Mouse (Mus musculus) right cerebral cortex, postnatal 4 days (tissue): ENCODE measurements around the gene Gm20696.

Experiments used
- DNase-seq: peaks from one replicate; pipeline ENCODE4 v3.0.0-alpha.2; 2022

Gene Gm20696

DNA sequence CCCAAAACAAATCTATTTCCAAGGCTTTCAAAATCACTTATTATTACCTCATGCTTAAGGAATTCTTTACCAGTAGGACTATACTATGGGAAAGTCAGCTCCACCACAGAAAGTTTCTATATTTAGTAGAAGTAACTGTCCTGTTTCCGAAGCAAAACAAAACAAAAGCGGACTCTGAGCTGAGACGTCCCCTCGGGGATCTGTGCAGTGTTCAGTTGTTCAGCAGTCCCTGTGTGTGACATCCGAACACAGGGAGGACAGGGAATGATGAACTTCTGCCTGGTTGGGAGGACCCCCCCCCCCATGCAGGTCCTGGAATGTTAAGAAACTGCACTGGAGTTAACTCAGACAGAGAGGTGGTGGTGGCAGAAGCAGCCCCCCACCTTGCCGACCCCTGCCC lies 154.7 kb downstream of the Gm20696 start:
- DNase-seq, result no peak

DNA sequence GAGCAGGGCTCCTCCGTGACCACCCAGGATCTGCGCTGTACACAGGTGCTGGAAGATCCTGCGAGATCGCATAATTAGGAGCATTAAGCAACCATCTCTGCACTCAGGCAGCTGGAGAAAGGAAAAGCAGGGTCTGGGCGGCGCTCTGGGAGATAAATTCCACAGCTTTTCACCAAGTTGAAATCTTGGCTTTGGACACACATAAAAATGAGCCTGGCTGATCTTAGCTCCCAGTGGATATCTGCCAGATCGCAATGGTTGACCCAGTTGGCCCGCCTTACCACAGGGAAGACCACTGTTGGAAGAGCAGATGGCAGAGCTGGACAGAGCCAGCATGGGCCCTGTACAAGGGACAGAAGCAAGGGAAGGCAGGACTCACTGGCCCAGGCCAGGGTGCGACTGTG lies 157.4 kb downstream of the Gm20696 start:
- DNase-seq, result no peak

DNA sequence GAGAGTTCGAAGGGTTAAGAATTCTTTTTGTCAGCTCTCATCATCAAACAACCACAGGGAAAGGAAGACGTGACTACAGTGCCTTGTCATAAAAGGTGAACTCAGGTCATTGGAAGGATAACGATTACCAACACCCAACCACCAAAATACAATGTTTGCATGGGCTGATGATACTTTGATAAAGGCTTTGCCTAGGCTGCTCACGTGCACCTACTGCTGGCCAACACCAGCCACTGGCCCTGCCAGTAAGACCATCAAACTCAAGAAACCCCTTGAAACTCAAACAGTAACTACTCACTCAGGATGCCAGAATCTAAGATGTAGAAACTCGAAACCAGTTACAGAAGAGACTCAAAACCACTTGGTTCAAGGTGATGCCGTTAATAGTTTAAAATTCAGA lies 159.8 kb downstream of the Gm20696 start:
- DNase-seq, result no peak

DNA sequence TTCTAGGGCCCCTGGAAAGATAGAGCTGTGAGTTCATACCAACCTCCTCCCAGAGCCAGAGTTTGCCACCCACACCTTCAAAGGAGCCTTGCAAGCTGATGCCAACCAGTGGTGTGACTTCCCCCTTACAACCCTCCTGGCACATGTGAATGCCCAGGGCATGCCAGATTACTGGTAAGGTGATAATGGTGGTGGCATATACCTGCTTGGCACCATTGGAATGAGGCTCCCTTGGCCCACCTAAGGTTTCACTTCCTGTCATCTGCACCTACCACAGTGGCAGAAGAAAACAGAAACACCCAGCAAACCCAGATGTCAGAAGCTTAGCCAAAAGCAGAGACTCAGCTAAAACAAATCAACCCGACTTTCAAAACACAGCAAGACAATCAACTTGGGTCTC lies 162.9 kb downstream of the Gm20696 start:
- DNase-seq, result no peak

DNA sequence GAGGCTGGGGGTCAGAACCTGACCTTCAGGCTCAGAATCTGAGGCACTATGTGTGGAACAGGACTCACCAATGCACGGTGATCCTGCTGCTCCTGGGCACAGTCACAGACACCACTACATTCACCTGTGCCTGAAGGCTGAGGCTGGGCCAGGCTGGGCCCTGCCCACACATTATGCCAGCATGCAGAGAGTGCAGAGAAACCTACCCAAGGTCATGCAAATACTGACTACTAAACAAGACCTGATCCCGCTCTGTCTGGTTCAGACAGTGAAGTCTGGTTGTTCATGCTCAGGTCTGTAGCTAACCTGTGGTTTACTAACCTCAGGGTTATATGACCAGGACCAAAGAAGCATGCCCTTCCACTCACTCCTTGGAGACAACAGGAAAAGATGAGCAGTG lies 163.9 kb downstream of the Gm20696 start:
- DNase-seq, result no peak

DNA sequence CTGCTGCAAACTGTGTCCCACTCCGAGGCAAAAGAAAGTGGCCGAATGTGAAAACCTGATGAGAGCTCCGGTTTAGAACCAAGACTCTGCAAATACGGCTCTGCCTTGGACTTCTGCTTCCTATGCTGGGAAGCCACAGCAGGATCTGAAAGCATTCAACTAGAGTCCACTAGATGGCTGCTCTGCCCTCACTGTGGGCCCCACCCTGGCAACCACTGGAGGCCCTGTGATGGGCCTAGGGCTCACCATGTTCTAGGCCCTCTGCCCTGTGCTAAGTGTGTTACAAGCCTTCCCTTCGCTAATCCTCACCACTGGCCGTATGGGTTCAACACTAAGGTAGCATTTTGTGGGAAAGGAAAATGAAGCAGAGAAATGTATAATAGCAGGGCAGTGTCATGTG lies 164.3 kb downstream of the Gm20696 start:
- DNase-seq, result no peak

DNA sequence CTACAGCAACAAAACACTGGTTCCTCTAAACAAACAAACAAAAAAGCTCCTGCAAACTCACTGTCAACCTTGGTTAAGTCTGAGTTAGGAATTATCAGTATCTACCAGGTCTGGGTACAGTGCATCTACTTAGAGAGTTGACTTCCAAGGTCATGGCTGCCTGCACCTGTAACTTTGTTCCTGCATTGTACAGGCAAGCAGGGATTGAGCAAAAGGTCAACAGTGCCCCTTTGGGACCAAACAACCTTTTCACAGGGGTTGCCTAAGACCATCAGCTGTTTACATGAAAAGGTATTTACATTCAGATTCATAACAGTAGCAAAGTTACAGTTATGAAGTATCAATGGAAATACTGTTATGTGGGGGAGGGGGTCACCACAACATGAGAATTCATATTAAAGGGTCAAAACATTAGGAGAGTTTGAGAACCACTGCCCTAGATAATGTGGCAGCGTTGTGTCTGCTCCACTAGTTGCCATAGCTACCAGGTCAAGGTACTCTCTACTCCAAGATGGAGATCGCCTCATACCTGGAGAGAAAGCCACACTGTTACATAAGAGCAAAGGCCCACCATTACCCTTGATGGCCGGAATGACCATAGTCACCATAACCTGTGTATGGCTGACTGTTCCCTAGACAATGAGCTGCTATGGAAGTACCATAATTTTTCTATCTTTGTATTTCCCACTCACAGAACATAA lies 165.9 kb downstream of the Gm20696 start:
- no peak for DNase-seq

DNA sequence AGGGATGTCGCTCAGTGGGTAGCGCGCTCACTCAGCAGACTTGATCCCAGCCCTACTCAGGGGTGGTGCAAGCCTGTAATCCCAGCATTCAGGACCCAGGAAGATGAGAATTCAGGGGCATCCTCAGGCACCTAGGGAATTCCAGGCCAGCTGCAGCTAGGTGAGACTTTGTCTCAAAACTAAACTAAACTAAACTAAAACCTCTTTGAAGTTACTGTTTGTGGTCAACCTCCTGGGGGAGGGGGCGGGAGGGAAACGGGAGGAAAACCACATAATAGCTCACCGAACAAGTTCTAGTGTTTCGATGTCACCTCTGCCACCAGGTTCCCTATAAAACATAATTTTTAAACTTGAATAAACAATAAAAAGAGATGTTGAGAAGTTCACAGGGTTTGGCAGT lies 168.5 kb downstream of the Gm20696 start:
- DNase-seq, result no peak

DNA sequence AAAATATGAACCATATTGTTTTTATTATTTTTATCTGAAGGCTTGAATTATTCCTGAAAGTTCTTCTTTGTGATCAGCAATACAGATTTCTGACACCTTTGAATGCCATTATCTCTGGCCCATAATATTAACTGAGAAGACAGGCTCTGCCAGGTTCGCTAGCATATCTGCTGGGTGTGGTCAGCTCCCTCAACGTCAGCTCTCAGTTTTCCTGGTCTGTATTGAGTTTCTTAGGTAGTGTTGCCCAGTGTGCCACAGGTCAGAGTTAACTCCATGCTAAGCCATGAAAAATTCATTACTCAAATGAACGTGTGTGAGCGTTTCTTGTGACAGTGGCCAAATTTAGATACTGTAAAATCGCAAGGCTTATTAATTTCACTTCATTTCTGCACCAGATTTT lies 170.5 kb downstream of the Gm20696 start:
- DNase-seq, result no peak

DNA sequence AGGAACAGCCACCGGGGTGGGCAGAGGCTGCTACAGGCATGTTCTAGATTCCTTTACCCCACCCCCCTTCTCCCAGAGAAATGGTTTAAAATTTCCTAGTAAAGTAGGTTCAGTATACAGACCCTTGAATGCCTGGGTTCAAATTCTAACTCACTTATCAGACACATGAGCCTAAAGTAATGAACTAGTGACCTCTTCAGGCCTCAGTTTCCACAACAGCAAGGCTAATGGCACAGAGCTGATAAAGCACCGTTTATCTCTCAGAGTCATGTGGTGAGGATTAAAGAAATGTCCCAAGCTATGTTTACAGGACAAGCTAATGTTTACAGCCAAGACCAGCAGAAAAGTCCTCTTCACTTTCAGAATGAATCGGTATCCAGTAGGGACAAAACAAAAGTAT lies 173.7 kb downstream of the Gm20696 start:
- DNase-seq, result no peak

DNA sequence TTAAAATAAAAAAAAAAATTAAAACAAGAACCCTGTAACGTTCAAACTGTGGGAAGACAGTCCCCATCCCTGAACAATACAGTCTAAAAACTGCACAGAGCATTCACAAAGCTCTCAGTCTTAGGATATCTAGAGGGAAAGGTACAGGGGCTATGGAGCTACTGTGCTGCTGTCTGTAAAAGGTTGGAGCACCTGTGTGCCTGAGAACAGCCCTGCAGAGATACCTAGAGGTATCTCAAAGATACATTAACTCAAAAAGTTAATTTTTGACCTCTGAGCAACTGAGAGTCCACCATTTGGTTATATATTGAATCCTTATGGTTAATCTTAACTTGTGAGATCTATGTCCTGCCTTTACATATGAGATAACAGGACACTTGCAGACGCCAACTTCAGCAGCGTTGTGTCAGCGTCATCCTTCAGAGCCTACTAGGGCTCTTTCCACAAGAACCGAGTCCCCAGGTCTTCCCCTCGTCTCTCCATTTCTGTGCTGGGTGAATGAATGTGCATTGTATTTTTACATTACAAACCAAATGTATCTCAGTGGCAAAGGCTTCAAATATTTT lies 174.5 kb downstream of the Gm20696 start:
- no peak for DNase-seq

DNA sequence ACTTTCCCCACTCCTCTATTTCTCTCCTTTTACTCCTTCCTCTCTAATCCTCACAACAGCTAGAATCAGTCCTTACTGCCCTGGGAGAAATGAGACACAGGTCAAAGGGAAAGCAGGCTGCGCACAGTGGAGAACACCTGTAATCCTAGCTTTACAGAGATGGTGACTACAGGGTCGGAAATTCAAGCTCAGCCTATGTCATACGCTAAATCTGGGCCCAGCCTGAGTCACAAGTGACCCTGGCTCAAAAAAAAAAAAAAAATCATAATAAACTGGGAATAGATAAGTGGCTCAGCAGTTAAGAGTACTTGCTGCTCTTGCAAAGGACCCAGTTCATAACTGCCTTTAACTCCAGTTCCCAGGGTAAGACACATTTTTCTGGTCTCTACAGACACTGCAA lies 175.5 kb downstream of the Gm20696 start:
- no peak for DNase-seq

DNA sequence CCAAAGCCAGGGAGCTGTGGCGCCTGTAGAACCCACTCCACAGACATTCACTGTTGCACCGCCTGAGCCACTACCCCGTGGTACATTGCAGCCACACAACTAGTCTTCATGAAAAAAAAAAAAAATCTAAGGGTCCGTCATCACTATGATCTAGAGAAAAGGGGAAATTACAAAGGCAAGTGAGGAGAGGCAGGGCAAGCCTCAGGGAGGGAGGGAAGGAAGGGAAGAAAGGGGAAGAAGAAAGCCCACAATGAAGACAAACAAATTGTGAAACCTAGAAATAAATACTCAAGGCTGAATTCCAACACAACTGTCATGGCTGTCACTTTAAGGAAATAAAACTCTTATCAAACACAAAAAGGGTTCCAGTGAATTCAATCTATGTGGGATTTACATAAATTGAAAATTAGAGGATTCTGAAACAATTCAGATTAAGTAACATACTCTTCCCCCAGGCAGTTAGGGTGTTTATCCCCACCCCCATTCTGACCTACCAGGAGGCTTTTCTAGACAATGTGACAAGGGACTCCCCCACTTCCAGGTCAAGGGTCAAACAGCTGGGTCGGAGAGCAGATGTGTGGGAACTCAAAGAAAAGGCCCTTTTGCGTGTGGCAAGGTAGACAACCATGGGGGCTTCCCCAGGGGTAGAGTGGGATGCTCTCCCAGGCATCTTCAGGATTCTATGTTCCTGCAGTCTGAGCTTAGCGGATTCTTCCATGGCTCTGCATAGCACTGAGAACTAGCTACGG lies 176.5 kb downstream of the Gm20696 start:
- no peak for DNase-seq

DNA sequence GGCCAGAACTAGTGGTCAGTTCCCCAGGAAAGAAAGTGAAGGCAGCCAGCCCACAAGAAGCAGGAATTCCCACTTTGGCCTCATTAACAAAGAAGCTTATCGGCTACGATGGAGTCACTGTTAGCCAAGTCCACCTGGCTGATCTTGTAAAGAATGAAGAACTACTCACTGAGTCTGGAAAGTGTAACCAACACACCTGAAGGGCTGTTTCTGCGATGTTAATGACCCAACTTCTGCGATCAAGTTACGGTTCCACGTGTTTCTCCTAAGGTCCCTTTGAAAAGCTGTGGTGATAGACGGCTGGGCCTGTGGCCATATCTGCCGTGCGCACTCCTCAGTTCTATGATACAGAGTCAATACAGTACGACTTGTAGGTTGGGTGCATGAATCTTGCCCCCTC lies 177.2 kb downstream of the Gm20696 start:
- no peak for DNase-seq

DNA sequence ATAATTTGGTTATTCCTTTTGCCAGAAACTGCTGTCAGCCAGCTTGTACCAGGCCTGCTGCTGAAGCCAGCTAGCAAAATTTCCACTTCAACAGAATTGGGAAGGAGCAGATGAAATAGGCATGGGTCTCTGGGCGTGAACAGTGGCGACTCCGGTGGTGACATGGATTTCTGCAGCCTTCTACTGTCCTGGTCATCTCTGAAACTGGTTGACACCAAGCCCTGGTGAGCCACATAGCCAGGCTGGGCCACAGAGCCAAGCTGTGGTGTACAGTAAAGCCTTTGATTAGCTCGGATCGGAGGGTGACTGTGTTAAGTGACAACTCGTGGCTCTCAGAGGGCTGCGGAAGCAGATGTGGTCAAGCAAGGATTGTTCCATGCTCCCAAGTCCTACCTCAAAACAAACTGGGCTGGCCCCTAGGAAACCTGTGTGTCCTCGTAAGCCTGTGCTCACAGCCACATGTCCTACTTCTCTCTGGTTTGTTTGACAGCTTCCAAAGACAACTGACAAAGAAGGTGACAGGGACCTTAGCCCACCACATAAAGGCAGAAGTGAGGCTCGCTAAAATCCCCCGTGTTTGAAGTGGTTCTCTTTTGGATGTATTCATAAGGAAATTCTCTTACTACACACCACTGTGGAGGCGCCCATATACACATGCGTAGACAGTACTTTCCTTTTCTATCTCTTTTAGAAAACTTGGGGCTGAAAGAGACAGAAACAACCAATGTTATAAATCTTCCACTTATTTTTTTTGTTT lies 180.5 kb downstream of the Gm20696 start:
- peak; percentile 13 for DNase-seq

DNA sequence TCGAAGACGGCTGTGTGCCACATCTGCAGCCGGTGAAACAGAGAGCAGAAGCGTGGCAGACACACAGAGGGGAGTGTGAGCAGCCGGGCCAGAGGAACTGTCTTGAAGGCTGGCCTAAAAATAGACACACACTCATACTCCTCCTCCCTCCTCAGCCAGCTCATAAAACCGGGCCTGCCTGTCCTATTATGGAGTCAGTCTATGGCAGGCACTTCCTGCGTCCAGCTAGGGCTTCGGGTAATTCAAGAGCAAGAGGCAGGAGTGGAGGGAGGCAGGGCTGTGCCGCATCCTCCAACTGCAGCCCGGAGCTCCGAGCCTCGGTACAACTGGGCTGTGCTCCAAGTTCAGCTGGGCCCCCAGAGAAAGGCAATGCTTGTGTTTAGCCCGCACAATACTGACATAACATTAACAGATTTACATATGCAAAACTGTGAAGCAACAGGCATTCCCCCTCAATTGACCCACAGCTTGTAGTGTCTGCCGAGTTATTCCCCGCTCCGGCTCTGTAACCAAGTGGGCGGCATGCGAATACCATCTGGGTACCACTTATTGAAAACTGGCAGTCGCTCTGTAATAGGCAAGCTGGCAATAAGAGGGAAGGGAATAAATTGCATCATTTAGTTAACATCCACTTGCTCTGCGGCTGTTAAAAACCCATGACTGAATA lies 181.2 kb downstream of the Gm20696 start:
- DNase-seq, result peak; percentile 62

DNA sequence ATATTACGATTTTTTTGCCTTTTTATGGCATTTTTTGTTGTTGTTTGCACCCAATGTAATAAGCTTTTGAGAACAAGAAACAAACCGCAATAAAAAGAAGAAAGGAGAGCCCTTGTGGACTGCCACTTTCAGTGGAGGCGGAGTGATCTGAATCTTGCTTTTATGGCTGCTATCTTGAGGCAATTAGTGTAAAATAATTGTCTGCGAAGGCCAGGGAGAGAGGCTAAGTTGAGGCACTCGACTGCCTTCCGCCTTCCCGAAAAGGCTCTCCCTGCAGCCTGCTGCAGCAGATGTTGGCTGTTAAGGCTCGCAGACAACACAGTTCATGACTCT lies 181.7 kb downstream of the Gm20696 start:
- DNase-seq, result no peak

DNA sequence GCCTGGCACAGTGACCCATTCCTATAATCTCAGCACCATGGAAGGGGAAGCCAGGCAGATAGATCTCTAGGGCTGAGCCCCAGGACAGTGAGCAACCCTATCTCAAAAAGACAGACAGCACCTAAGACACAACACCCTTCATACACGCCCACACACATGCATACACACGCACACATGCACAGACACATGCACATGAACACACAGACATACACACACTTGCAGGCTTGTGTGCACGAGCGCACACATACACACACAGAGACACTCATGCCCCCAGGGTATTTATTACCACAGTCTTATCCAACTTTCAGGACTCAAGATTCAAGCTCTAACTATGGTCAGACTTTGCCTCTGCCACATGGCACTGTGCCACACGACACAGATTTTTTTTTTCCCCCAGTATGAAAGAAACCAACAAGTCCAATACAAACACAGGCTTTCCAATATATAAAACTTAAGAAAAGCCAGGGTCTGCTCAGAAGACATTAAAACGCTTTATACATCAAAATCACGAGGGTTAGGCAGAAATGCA lies 182.3 kb downstream of the Gm20696 start:
- DNase-seq, result no peak

DNA sequence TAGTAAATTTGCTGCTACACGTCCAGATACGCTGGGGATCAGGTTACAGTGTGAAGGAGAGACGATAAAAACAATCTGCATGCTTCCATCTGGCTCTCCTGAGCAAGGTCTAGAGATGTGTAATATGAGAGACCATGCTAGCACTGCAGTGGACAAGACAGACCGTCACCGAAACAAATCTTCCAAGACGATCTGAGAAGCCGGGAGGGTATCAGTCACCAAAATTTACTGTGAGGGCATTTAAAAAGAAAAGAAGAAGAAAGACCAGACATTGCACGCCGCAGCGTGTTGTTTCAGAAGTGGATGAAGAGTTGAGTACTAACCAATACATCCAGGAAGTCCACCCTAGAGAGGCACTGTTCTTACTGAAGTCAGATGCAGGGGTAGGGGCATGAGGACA lies 183.0 kb downstream of the Gm20696 start:
- no peak for DNase-seq

DNA sequence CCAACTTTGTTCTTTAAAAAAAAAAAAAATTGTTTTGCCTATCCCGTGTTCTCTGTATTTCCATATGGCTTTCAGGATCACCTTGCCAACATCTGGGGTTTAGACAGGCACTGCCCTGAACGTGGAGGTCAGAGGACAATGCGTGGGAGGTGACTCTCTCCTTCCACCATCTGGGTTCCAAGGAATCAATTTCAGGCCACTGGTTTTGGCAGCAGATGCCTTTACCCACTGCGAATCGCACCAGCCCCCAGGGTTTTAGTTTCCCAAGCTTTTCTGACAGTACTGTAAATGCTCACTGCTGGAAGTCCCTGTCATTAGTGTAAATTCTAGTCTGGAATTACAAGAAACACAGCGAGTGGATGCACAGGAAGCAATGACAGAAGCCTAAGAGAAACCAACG lies 185.0 kb downstream of the Gm20696 start:
- no peak for DNase-seq

DNA sequence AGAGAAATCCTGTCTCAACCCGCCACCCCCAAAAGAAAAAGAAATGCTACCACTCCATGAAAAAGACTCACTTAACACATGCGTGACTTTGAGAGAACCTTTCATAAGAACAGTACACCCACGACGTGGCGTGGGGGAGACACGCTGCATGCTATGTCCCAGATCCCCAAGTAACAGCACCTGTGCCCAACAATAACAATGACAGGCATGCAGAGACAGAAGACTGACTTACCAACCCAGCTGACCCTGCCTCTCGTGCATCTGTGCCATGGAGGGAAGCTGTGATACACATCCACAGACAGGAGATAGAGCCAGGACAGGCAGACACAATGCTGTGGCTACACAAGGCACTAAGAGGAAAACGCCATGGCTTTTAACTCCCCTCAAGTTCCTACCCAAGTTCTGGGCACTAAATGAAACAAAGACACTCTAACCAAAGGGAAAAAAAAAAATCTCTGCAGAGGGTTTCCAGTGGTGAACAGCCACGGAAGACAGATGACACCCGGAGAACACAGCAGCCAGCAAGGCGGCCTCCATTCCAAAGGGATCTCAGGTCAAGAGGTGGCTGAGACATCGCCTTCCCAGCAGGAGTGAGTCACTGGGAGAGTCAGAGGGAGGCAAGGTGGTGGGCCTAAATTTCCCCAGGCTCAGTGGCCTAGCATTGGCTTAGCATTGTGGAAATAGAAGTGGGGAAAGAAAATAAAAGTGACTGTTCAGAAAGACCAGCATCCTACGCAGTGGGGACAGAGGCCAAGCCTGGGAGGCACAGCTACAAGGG lies 187.5 kb downstream of the Gm20696 start:
- DNase-seq, result no peak

DNA sequence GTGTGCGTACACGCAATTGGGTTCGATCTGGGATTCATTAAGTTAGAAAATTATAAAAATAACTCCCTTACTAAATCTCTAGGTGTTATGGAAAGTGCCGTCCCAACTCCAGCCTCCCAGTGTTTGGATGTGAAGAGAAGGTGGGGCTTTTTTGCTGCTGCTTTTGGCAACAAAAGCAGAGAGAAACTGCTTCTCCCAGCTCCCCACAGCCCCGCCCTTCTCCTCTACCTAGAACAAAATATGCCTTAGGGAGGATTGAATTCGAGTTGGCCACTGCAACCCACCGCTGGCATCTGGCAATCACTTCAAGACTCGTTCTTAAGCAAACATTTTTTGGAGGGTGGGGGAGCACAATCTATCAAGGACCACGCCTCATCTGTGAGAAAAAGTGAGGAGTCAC lies 191.6 kb downstream of the Gm20696 start:
- no peak for DNase-seq
